Mouse (Mus musculus) adipocyte (in vitro differentiated cells): Measurements from ENCODE around the gene Cyp1b1.

Experiments
- DNase-seq: peaks from one replicate; pipeline ENCODE4 v3.0.0-alpha.2; 2016; ENCODE audit warnings: low spot score

Cyp1b1 gene

DNA sequence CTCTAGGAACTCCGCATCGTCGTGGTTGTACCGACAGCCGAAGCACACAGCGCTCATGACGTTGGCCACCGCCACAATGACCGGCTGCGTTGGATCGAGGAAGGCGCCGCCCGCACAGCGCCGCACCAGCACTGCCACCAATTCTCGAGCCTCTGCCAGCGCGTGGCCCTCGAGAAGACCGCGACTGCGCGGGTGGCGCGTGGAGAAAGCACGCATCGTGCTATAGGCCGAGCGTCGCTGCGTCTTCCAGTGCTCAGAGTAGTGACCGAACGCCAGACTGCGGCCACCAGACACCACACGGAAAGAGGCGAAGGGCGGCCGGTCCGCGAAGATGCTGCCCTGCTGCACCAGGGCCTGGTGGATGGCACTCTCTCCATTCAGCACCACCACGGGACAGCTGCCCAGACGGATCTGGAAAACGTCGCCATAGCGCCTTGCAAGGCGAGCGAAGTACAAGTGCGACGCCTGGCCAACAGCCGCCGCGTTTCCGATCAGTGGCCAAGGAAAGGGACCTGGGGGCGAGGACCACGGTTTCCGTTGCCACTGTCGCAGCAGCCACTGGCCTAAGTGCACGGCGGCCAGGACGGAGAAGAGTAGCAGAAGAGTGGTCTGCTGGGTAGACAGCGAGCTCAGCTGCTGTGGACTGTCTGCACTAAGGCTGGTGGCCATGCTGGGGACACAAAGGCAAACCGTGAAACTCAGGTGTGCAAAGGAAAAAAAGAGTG is 1.1 kb downstream of the Cyp1b1 start:
- DNase-seq = peak; percentile 81

GRCm38 (mm10) chr17:79713276-79713642 is 1.6 kb downstream of the Cyp1b1 start:
- no peak for DNase-seq

GRCm38 (mm10) chr17:79712536-79712935 is 2.3 kb downstream of the Cyp1b1 start:
- peak; percentile 88 for DNase-seq

DNA sequence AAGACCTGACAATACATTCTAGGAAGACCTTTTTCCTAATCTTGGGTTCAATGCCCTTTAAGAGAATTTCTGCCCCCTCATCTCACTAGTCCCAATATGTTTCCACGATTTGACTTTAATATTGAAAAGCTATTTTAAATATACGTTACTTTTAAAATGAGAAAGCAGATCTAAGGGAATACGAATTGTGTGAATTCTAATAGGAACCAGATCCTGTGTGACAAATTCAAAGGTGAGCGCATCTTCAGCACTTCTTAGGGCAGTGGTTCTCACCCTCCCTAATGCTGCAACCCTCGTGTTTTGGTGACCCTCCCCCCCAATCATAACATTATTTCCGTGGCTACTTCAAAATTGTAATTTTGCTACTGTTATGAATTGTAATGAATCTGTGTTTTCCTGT is 2.9 kb downstream of the Cyp1b1 start:
- DNase-seq = peak; percentile 60

DNA sequence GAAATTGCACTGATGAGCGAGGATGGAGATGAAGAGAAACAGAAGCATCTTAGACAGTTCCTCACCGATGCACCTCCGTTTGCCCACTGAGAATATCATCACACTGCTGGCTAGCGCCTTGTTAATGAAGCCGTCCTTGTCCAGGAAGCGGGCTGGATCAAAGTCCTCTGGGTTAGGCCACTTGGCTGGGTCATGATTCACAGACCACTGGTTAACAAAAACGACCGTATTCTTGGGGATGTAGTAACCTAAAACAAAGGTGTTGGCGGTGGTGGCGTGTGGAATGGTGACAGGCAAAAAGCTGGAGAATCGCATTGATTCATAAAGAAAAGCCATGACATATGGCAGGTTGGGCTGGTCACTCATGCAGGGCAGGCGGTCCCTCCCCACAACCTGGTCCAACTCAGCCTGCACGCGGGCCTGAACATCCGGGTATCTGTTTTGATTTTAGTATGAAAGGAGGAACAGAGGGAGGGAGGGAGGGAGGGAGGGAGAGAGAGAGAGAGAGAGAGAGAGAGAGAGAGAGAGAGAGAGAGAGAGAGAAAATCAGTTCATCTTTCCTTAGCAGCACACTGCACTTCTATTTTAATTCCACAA is 4.5 kb downstream of the Cyp1b1 start:
- DNase-seq = peak; percentile 75

- no peak for DNase-seq
These were observed 5.1 kb downstream of the Cyp1b1 start for GRCm38 (mm10) chr17:79709718-79710117.

DNA sequence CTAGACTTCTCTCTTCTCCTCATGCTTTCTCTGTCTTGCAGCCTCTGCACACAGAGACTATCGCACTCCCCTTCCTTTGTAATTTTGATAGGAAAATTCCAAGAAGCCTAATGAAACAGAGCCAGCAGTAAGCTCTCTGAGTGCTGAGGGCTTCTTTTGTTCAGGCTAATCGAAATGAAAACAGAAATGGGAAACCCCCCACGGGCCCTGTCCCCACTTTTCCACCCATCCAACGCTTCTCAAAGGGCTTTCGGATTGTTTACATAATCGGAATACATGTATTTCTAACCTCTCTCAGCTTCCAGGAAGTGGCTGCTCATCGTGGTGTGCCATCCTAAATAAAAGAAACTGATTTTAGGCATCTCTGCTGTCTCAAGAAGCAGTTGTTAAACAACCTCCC is 6.7 kb downstream of the Cyp1b1 start:
- DNase-seq = peak; percentile 56

GRCm38 (mm10) chr17:79705671-79706455 is 9.0 kb downstream of the Cyp1b1 start:
- DNase-seq = peak; percentile 85

DNA sequence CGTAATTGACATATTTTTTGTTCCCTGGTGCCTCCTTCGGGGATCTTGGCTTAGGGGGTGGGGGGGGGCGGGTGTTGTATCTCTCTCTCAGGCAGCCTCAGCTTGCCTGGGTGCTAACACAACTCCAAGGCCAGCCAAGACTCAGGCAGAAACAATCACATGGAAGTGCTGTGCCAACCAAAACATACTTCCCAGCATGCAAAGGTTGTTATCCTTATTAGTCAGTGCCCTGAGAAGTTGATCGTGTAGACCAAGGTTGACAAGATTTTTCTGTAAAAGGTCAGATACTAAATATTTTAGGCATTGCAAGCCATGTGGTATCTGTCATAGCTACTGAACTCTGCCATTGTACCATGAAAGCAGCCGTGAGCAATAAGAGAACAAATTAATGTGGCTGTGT is 14.0 kb downstream of the Cyp1b1 start:
- peak; percentile 95 for DNase-seq

- peak; percentile 81 for DNase-seq
These were observed 15.7 kb downstream of the Cyp1b1 start for GRCm38 (mm10) chr17:79699197-79699596.

DNA sequence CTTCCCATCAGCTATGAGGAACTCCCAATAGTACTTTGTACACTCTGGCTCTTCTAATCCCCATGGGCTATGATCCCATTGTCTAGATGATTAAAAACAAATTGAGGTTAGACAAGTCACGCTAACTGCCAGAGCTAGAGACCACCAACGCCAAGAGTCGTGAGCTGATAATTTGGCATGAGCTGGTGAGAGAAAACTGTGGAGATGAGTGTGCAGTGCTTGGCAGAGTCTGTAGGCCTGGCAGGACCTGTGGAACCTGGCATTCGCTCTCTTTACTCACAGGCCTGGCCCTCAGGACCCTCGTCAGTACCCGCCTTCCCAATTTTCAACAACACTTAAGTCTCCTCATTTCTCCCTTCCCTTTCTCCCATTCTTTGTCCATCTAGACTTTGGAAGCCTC is 19.3 kb downstream of the Cyp1b1 start:
- DNase-seq = peak; percentile 87

DNA sequence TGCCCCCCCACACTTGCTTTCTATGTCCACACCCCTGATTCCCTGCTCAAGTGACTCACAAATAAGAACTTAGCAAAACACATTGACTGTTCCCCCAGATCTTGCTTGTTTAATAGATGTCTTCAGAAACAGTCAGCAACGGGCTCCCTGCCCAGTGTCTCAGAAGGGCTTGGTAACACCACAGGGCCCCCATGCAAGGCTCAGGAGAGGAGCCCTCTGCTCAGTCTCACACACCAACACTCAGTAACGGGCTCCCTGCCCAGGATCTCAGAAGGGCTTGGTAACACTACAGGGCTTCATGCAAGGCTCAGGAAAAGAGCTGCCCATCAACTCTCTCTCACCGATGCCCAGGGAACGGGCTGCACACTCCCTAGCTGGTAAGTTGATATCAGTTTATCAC is 19.8 kb downstream of the Cyp1b1 start:
- DNase-seq = peak; percentile 100

DNA sequence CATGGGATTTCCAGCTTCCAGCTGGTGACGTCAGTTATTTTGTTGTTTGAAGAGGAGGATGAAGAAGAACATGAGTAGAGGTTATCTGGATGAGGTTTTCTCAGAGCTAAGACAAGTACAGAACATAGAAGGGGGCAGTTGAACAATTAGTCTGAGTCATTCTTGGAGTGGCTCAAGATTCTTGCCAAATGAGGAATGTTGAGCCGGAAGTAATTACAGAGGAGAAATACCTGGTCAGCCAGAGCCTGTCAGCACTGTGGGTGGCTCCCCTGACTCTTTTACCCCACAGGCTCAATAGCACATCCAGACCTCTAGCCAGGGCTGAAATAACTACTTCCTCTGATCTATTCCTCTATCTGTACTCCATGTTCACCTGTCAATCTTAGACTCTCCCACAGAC is 44.0 kb downstream of the Cyp1b1 start:
- no peak for DNase-seq

GRCm38 (mm10) chr17:79664106-79664417 is 50.8 kb downstream of the Cyp1b1 start:
- DNase-seq = no peak

GRCm38 (mm10) chr17:79663393-79664105 is 51.3 kb downstream of the Cyp1b1 start:
- peak; percentile 91 for DNase-seq

- no peak for DNase-seq
These were observed 53.0 kb downstream of the Cyp1b1 start for GRCm38 (mm10) chr17:79661848-79662247.

GRCm38 (mm10) chr17:79661387-79661786 is 53.5 kb downstream of the Cyp1b1 start:
- DNase-seq = peak; percentile 95

GRCm38 (mm10) chr17:79658863-79659262 is 56.0 kb downstream of the Cyp1b1 start:
- DNase-seq = no peak

GRCm38 (mm10) chr17:79658452-79658851 is 56.4 kb downstream of the Cyp1b1 start:
- no peak for DNase-seq

GRCm38 (mm10) chr17:79657785-79658184 is 57.1 kb downstream of the Cyp1b1 start:
- DNase-seq = no peak

DNA sequence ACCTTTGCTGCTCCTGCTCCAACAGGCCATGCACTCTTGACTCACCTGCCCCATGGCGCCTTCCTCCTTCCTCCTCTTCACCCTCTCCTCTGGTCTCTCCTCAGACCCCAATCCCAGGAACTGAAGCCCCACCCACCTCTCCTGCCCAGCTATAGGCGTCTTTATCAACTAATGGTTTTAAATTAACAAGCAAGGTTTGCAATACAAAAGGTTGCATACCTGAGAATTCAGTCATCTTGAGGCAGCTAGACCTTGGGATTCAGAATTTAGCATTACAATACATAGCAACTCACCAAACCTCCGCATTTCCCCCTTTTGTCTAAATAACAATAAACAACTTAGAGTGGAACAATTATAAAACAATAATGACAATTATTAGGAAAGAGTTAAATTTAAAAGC is 60.7 kb downstream of the Cyp1b1 start:
- DNase-seq = no peak

GRCm38 (mm10) chr17:79653171-79653570 is 61.7 kb downstream of the Cyp1b1 start:
- no peak for DNase-seq
